Mouse (Mus musculus) embryo, embryonic 11.5 days (tissue): ENCODE data around the gene Ube2o.
"Not testable (repeated sequence)": the region's sequence is repeated elsewhere in the genome, so short reads cannot be mapped to it uniquely, and the experiment has no call there.

Source experiments
- DNase-seq: peaks from one replicate; pipeline ENCODE4 v3.0.0-alpha.2; 2012; ENCODE audit warnings: low read depth, low spot score

Ube2o gene

GRCm38 (mm10) chr11:116513531-116514038, 67.7 kb downstream of the Ube2o start:
- DNase-seq: no peak

GRCm38 (mm10) chr11:116512987-116513386, 68.3 kb downstream of the Ube2o start:
- DNase-seq: no peak

GRCm38 (mm10) chr11:116512154-116512553, 69.1 kb downstream of the Ube2o start:
- DNase-seq: no peak

GRCm38 (mm10) chr11:116511301-116511868, 69.9 kb downstream of the Ube2o start:
- DNase-seq: no peak

DNA sequence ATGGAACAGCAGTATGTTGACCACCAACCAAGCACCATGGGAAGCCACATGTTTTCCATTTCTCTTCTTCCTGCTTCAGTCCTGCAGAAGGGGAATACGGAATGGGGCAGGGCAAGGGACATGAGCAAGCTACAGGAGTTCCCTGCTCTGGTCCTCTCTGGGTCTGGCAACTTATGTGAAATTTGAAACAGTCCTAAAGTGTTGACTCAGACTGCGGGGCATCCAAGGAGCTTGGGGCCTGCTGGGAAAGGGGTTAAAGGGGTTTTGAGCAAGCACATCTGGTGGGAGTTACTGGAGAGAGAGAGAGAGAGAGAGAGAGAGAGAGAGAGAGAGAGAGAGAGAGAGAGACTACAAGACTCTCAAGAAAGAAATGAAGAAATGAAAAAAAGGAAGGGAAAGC, 72.6 kb downstream of the Ube2o start:
- DNase-seq: no peak

- no peak for DNase-seq
Observed at GRCm38 (mm10) chr11:116506151-116506875, 74.9 kb downstream of the Ube2o start.

DNA sequence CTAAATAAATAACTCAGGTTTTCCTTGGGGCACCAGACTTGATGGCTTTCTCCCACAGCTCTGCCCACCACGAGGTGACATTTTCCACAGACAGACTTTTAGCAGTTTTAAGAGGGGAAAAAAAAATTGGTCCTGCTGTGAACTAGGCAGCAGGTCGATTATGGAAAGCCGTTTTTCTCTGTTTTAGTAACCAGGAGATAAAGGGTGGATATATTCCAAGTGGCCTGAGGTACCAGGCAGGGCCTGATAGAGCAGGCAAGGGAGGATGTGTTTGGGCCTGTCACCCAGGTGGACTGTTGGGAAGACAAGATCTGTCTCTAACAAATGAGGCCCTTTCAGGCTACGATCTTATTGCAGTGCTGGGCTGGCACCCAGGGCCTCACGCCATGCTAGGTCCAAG, 75.7 kb downstream of the Ube2o start:
- no peak for DNase-seq

DNA sequence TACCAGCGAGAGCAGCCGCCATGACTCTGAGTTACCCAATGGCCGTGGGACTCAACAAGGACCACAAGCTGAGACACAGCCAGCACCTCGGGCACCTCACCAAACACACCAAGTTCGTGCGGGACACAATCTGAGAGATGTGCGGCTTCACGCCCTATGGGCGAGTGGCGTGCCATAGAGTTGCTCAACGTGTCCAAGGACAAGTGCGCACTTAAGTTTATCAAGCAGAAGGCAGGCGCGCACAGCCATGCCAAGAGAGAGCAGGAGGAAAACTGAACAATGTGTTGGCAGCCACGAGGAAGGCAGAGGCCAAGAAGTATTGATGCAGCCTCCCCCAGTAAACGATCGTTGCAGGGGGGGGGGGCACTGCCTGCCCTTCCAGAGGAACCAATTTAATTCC, 76.7 kb downstream of the Ube2o start:
- no peak for DNase-seq

DNA sequence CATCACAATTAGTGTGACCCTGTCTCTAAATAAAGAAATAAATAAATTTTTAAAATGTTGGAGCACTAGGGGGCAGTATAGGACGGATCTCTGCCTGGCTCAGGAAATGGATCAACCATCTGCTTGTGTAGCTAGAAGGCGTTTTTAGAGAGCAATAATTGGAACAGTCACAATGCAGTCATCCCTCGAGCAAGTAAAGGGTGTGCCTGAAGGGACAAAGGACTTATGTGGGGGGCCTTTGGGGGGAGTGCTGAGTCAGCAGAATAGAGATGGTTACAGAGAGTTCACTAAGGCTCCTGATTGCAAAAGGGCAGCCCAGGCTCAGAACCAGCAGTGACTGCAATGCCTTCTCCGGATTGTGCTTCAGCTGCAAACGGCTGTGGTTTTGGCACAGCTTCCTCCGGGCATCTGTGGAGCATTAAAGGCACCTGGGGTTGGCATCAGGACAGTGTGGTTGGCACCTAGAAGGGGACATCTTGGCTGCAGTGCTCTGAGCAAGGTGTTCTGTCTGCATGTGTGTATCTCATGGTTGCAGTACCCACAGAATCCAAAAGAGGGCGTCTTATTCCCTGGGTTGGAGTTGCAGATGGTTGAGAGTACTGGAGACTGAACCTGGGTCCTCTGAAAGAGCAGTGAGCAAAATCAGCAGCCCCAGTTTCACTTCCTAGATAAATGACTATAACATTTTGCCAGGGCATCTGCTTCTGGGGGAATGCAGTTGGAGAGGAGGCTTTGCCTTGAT, 80.1 kb downstream of the Ube2o start:
- DNase-seq: peak; percentile 43

- no peak for DNase-seq
Observed at GRCm38 (mm10) chr11:116499018-116499417, 82.2 kb downstream of the Ube2o start.

DNA sequence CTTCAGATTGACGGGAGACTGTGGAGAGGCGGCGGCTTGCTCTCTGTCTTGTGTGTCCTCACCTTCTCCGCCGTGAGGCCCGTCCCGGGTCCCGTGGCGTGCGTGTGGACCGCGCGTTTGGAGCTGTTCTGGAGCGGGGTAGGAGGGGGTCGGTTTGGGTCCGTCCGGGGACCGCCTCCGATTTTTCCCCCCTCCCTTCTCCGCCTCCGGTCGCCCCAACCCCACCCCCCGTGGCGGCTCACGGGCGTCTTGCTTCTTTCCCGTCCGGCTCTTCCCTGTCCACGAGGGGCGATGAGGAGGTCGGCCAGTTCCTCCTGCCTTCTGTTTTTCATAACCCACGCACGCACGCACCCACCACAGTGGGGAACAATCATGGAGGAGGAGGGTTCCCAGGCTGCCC, 82.7 kb downstream of the Ube2o start:
- DNase-seq: no peak

GRCm38 (mm10) chr11:116497313-116497712, 83.9 kb downstream of the Ube2o start:
- no peak for DNase-seq

DNA sequence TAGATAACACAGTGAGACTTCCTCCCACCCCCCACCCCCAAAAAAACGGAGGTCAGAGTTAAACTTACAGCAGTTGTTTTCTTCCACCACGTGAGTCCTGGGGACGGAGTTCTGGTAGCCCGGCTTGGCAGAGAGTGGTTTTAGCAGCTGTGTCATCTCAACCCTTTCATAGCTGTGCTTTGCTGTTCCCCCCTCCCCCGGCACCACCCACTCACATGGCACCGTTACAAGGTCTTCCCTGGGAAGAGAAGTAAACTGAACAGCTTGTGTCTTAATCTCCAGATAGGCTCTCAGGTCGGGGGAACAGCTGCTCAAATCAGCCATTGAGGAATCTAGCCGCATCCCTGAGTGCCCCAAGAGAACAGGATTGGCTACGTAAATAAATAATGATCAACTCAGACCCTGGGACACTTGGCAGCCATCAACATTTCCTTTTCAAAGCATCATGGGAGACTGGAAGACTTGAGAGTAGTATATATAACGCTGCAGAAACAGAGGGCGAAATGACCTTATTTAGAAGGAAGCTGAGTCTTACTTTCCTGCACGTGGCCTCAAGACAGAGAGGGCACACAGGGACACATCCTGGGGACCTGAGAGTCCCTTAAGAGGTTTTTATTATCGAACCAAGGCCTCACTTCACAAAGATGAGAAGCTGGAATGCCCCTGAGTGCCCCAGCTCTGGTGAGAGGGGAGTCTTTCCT, 86.6 kb downstream of the Ube2o start:
- DNase-seq: no peak

GRCm38 (mm10) chr11:116493795-116494252, 87.4 kb downstream of the Ube2o start, which contains the start of gene Prpsap1:
Gene Prpsap1, minus strand, starts transcription at chr11:116494202.
- no peak for DNase-seq

DNA sequence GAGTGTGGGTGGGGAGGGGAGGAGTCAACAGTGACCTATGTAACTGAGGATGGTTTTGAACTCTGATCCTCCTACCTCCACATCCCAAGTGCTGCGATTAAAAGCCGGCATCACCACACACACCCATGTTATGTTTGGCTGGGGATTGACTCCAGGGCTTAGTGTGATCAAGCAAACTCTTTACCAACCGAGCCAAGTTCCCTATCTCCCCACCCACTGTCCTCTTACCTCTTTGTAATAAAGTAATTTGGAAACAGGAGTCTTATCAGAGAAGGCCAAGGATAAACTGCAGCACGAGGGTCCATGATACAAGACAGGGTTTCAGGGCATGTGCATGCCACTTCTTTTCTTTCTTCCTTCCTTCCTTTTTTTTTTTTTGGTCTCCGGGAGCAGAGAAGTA, 88.1 kb downstream of the Ube2o start:
- DNase-seq: no peak

- DNase-seq: not testable (repeated sequence)
Observed at GRCm38 (mm10) chr11:116492507-116492906, 88.7 kb downstream of the Ube2o start.

- no peak for DNase-seq
Observed at GRCm38 (mm10) chr11:116491338-116491737, 89.9 kb downstream of the Ube2o start.

DNA sequence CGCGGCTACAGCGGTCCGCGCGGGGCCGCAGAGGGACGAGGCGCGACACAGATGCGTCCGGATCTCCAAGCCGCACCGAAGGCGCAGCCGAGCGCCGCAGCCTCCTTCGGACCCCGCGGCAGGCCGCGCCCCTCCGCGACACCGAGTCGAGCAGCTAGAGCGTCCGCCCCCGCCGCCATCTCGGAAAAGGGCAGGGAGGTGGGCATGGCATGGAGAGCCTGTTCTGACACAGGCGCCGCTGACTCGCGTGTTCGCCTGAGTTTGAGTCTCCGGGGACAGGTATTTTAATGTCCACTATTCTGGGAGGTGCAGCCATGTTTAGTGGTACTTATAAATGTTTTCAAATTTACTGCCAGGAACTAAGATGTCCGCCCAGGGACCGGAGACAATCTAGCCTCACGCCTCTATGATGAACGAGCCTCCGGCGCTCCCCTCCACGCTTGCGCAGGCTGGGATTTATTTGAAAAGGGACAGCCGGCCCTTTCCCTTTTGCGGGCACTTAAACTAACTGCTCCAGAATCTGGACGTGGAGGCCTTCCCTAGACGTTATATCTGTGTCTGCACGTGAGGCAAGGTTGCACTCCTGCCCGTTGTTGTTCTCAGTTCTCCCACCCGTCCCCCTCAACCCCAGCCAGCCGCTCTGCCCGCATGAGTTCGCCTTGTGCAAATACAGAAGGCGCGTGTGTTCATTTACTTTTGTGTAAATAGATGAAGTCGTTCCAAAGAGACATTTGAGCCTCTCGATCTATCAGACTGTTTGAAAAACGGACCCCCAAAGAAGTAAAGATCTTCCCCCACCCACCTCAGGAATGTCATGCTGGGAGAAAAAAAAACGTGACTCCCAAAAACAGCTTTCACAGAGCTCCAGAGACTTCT, 90.8 kb downstream of the Ube2o start:
- peak; percentile 82 for DNase-seq

GRCm38 (mm10) chr11:116489771-116490231, 91.4 kb downstream of the Ube2o start:
- no peak for DNase-seq

- no peak for DNase-seq
Observed at GRCm38 (mm10) chr11:116488693-116489375, 92.4 kb downstream of the Ube2o start.
